Mouse (Mus musculus) thymus, postnatal 4 days (tissue): Measurements from ENCODE around the gene Gdpgp1.

Experiments used
- DNase-seq: peaks from one replicate; pipeline ENCODE4 v3.0.0; 2021

Gene Gdpgp1

GRCm38 (mm10) chr7:80227065-80227464 is 5.6 kb upstream of the Gdpgp1 start:
- DNase-seq: no peak

GRCm38 (mm10) chr7:80230196-80230595 is 2.5 kb upstream of the Gdpgp1 start:
- DNase-seq: no peak

- DNase-seq: no peak
Measured at GRCm38 (mm10) chr7:80231971-80232488, 635 bp upstream of the Gdpgp1 start.

GRCm38 (mm10) chr7:80233799-80234198 is 1.1 kb downstream of the Gdpgp1 start:
- no peak for DNase-seq

GRCm38 (mm10) chr7:80238542-80238941 is 5.9 kb downstream of the Gdpgp1 start:
- no peak for DNase-seq

GRCm38 (mm10) chr7:80241661-80242060 is 9.0 kb downstream of the Gdpgp1 start:
- no peak for DNase-seq

GRCm38 (mm10) chr7:80244851-80245250 is 12.2 kb downstream of the Gdpgp1 start:
- no peak for DNase-seq

- peak; percentile 98 for DNase-seq
Measured at GRCm38 (mm10) chr7:80246148-80246721, 13.6 kb downstream of the Gdpgp1 start, which contains the start of gene Ttll13. Gene Ttll13, plus strand, starts transcription at chr7:80246376.

GRCm38 (mm10) chr7:80246859-80247258 is 14.2 kb downstream of the Gdpgp1 start:
- peak; percentile 39 for DNase-seq

GRCm38 (mm10) chr7:80252437-80252836 is 19.8 kb downstream of the Gdpgp1 start:
- DNase-seq: no peak

- no peak for DNase-seq
Measured at GRCm38 (mm10) chr7:80252886-80253285, 20.2 kb downstream of the Gdpgp1 start.

GRCm38 (mm10) chr7:80255981-80256380 is 23.3 kb downstream of the Gdpgp1 start:
- no peak for DNase-seq

- DNase-seq: no peak
Measured at GRCm38 (mm10) chr7:80257706-80258105, 25.0 kb downstream of the Gdpgp1 start.

GRCm38 (mm10) chr7:80260625-80261371 is 28.1 kb downstream of the Gdpgp1 start, which contains the start of gene Ngrn:
Gene Ngrn, plus strand, starts transcription at chr7:80261215.
- DNase-seq: peak; percentile 85

GRCm38 (mm10) chr7:80261372-80261990 is 28.8 kb downstream of the Gdpgp1 start:
- no peak for DNase-seq

- no peak for DNase-seq
Measured at GRCm38 (mm10) chr7:80264606-80265005, 31.9 kb downstream of the Gdpgp1 start.

- no peak for DNase-seq
Measured at GRCm38 (mm10) chr7:80267764-80268163, 35.1 kb downstream of the Gdpgp1 start.

GRCm38 (mm10) chr7:80268897-80269750 is 36.5 kb downstream of the Gdpgp1 start, which contains the start of gene Vps33b:
Gene Vps33b, plus strand, starts transcription at chr7:80269649.
- peak; percentile 99 for DNase-seq

- no peak for DNase-seq
Measured at GRCm38 (mm10) chr7:80269751-80270255, 37.1 kb downstream of the Gdpgp1 start.

- DNase-seq: no peak
Measured at GRCm38 (mm10) chr7:80273456-80273855, 40.8 kb downstream of the Gdpgp1 start.

GRCm38 (mm10) chr7:80276374-80276773 is 43.7 kb downstream of the Gdpgp1 start:
- DNase-seq: no peak

GRCm38 (mm10) chr7:80280032-80280431 is 47.4 kb downstream of the Gdpgp1 start:
- no peak for DNase-seq
